Mouse (Mus musculus) heart, embryonic 10.5 days (tissue): ENCODE measurements around the gene Mxi1. TPM values are rescaled to one million over a fixed set of nuclear protein-coding genes. Genes with fewer than 3 reads are reported as not detected.
"Not testable (repeated sequence)": the region's sequence is repeated elsewhere in the genome, so short reads cannot be mapped to it uniquely, and the experiment has no call there.

ENCODE experiments used
- DNase-seq: peaks from one replicate; pipeline ENCODE4 v3.0.0-alpha.2; 2017; ENCODE audit warnings: low spot score
- H3K27ac ChIP-seq: fragments of 300-500 bp; sonication (generic); 2 replicates; pipeline ENCODE4 v1.5.1; 2016; ENCODE audit warnings: mild to moderate bottlenecking
- H3K27me3 ChIP-seq: fragments of 300-500 bp; sonication (generic); 2 replicates; pipeline ENCODE4 v1.6.1; 2016; ENCODE audit warnings: mild to moderate bottlenecking; ENCODE audit not compliant: poor library complexity, insufficient read depth, severe bottlenecking
- H3K36me3 ChIP-seq: fragments of 300-500 bp; sonication (generic); 2 replicates; pipeline ENCODE4 v1.6.1; 2016; ENCODE audit warnings: mild to moderate bottlenecking, moderate library complexity
- H3K4me1 ChIP-seq: fragments of 300-500 bp; sonication (generic); 2 replicates; pipeline ENCODE4 v1.6.1; 2016; ENCODE audit warnings: mild to moderate bottlenecking
- H3K4me3 ChIP-seq: fragments of 300-500 bp; sonication (generic); 2 replicates; pipeline ENCODE4 v1.5.1; 2016; ENCODE audit warnings: mild to moderate bottlenecking, moderate library complexity
- H3K9me3 ChIP-seq: fragments of 300-500 bp; sonication (generic); 2 replicates; pipeline ENCODE4 v1.6.1; 2016; ENCODE audit warnings: mild to moderate bottlenecking, moderate library complexity
- WGBS: fragments of 180-500 bp; shearing (Covaris S2); methylation state at CpG from one replicate; pipeline ENCODE4 v1.1.7; 2016; 5-methylcytosine and 5-hydroxymethylcytosine counted together
- polyA plus RNA-seq: library from polyadenylated mRNA; unstranded; fragments of >200 nt; fragmentation: Nextera tagmentation; extraction: Ambion mirVana; gene quantifications from 2 replicates; pipeline ENCODE4 v1.2.1, GENCODE M21; 2016

The Mxi1 gene
- polyA plus RNA-seq, 1 experiment from 2014 or later, result 28.7 TPM

DNA sequence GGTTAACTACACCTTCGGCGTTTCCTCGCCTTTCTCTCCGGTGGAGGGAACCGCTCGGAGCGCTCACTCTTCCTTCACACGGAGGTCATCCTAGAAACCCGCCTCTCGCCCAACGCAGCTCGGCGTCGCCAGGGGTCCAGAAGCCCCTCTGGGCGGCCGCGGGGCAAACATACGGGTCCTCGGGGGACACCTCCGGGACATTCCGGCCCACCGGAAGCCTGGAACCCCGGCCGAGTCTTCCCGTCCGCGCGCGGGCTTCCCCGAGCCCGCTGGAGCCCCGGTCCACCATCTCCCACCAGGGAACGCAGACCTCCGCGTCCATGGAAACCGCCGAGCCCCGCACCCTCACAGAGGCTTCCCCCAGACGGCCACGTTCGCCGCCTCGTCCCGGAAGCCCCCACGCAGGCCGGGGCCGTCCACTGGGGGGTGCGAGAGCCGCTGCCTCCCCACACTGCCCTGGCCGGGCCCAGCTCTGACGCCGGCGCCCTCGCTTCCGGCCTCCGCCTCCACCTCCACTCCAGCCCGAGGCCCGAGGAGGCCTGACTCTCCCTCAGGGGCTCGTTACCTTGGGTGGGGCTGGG, 79.6 kb downstream of the Mxi1 start:
- WGBS, result under 1% methylated on average over 59 of the region's 59 CpGs
- Histone ChIP-seq H3K36me3 (peaks cover 41% of the 10 kb centered on the region), H3K4me3 (peak overlapping the region; percentile 84), H3K27ac (peak overlapping the region; percentile 97), H3K9me3 (no peaks in the 10 kb centered on the region), H3K4me1 (peaks cover 11% of the 10 kb centered on the region), H3K27me3 (no peaks in the 10 kb centered on the region)
- DNase-seq, result no peak

DNA sequence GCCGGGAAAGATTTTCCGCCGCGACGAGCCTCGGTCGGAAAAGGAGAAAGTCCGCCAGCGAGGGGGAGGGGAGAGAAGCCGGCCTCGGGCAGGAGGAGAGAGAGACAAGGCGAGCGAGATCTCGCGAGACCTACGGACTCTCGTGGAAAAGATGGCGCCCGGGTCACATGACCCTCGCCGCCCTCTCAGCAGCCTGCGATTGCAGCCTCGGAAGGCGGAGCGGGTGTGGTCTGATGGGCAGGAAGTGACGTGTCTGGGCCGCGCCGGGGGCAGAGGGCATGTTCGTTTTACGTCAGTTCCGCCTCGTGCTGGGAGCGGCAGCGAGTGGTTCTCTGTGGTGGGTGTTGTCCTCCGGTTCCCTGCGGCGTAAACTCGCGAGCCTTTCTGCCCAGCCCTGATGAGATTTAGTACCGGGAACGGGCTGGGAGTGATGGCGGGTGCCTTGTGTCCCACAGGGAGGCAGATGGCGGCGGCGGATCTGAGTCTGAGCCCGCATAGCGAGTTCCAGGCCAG, 80.2 kb downstream of the Mxi1 start, which contains the start of gene Smndc1:
Gene Smndc1, minus strand, starts transcription at position 84 of the 513 bp plus-strand sequence.
- H3K27me3 ChIP-seq, result no peaks in the 10 kb centered on the region
- H3K9me3 ChIP-seq, result no peaks in the 10 kb centered on the region
- peak within 1 kb of the TSS; percentile 84 for H3K4me3 ChIP-seq
- peaks cover 11% of the 10 kb centered on the region for H3K4me1 ChIP-seq
- WGBS, result under 1% methylated on average over 48 of the region's 48 CpGs
- peak within 1 kb of the TSS; percentile 97 for H3K27ac ChIP-seq
- peaks cover 36% of the 10 kb centered on the region for H3K36me3 ChIP-seq
- DNase-seq, result peak; percentile 100

DNA sequence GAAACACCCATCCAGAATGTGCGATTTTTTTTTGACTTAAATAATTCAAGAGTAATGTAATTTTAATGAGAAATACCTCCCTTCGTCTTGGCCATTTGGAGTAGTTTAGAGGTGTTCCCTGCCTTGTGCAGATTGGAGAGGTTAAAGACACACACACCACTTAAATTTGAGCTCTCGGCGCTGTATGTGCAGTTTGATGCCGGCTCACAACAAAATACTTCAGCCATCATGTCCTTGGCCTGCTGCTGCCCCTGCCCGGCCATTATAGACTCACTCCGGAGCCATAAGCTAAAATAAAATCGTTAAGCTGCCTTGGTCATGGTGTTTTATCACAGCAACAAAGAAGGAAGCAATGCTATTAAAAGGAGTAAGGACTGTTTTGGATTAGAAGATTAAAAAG, 81.1 kb downstream of the Mxi1 start:
- H3K27me3 ChIP-seq, result no peaks in the 10 kb centered on the region
- peak overlapping the region; percentile 97 for H3K27ac ChIP-seq
- peak; percentile 43 for DNase-seq
- H3K36me3 ChIP-seq, result peaks cover 28% of the 10 kb centered on the region
- no peaks in the 10 kb centered on the region for H3K9me3 ChIP-seq
- peak overlapping the region; percentile 84 for H3K4me3 ChIP-seq
- peaks cover 11% of the 10 kb centered on the region for H3K4me1 ChIP-seq
- WGBS, result 46% methylated on average over 8 of the region's 8 CpGs

DNA sequence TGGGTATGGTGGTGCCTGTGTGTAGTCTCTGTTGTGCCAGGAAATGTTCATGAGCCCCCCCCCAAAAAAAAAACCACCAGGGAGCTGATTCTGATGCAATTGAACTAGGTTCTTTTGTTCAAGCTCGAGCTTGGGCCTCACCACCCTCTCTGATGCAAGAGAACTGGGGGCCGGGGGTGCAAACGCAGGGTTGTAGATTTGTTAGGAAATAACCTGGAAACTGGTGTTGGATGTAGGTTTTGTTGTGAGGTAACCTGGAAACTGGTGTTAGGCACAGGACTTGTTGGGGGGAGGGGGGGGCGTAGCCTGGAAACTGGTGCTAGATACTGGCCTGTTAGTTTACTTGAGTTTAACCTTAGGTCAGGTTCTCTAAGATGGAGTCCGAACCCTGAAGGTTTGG, 81.5 kb downstream of the Mxi1 start:
- DNase-seq, result peak; percentile 58
- peaks cover 24% of the 10 kb centered on the region for H3K36me3 ChIP-seq
- 93% methylated on average over 5 of the region's 5 CpGs for WGBS
- no peaks in the 10 kb centered on the region for H3K9me3 ChIP-seq
- H3K4me3 ChIP-seq, result peak overlapping the region; percentile 84
- H3K27ac ChIP-seq, result peak overlapping the region; percentile 97
- no peaks in the 10 kb centered on the region for H3K27me3 ChIP-seq
- H3K4me1 ChIP-seq, result peaks cover 11% of the 10 kb centered on the region

DNA sequence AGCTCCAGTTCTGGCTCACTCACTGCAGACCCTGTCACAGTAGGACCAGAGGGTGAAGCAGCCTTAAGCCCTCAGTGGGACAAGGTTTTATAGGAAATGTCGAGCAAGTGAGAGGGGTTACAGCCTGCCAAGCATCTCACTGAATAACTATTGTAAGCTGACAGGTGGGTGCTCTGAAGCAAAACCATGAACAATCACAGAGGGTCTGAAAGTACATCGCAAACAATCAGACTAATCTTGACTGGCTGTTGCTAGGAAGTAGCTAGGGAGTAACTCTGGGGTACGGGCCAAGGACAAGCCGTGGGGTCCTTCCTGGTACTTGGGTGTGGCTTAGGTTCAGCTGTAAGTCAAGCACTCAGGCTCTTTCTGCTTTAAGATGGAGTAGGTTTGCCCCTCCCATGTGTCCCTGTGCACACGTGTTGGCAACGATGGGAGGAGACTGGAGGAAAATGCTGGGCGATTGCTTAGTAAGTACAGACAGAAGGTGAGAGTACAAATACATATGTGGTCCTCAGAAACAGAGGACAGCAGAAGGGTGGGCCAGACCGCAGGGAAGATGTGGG, 82.5 kb downstream of the Mxi1 start:
- no peaks in the 10 kb centered on the region for H3K9me3 ChIP-seq
- H3K4me3 ChIP-seq, result no peak overlapping the region
- H3K36me3 ChIP-seq, result peaks cover 13% of the 10 kb centered on the region
- DNase-seq, result peak; percentile 63
- H3K27ac ChIP-seq, result no peak overlapping the region
- H3K4me1 ChIP-seq, result peaks cover 11% of the 10 kb centered on the region
- 79% methylated on average over 8 of the region's 8 CpGs for WGBS
- H3K27me3 ChIP-seq, result no peaks in the 10 kb centered on the region

GRCm38 (mm10) chr19:53393646-53394045, 83.3 kb downstream of the Mxi1 start:
- no peak overlapping the region for H3K27ac ChIP-seq
- H3K4me3 ChIP-seq, result no peak overlapping the region
- H3K4me1 ChIP-seq, result peaks cover 11% of the 10 kb centered on the region
- peaks cover 5% of the 10 kb centered on the region for H3K36me3 ChIP-seq
- H3K9me3 ChIP-seq, result no peaks in the 10 kb centered on the region
- peak; percentile 54 for DNase-seq
- no peaks in the 10 kb centered on the region for H3K27me3 ChIP-seq

DNA sequence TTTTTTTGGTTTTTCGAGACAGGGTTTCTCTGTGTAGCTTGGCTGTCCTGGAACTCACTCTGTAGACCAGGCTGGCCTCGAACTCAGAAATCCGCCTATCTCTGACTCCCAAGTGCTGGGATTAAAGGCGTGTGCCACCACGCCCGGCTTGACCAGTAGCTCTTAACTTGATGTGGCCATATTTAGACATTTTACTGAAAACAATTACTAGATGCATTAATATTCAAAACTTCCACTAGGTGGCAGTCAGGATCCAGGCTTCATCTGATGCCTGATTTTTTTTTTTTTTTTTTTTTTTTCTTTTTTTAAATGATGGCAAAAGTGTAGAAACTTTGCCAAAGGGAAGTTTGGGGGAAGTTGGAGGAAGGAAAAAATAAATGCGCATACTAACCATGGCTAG, 84.2 kb downstream of the Mxi1 start:
- peaks cover 7% of the 10 kb centered on the region for H3K4me1 ChIP-seq
- H3K27ac ChIP-seq, result no peak overlapping the region
- no peaks in the 10 kb centered on the region for H3K36me3 ChIP-seq
- no peak overlapping the region for H3K4me3 ChIP-seq
- DNase-seq, result peak; percentile 61
- 17% methylated on average over 7 of the region's 7 CpGs for WGBS
- no peaks in the 10 kb centered on the region for H3K9me3 ChIP-seq
- no peaks in the 10 kb centered on the region for H3K27me3 ChIP-seq

DNA sequence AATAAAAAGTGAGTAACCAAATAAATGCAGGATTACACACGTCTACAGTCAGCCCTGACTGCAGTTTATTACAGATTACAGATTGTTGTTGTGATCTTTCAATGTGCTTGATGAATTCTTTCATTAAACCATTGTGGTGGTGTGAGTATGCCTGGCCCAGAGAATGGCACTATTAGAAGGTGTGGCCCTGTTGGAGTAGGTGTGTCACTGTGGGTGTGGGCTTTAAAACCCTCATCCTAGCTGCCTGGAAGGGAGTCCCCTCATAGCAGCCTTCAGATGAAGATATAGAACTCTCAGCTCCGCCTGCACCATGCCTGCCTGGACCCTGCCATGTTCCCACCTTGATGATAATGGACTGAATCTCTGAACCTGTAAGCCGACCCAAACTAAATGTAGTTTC, 84.6 kb downstream of the Mxi1 start:
- peak; percentile 43 for DNase-seq
- not testable (repeated sequence) for H3K36me3 ChIP-seq, H3K4me1 ChIP-seq, H3K4me3 ChIP-seq, H3K9me3 ChIP-seq, H3K27ac ChIP-seq, H3K27me3 ChIP-seq
- 74% methylated on average over 3 of the region's 3 CpGs for WGBS

DNA sequence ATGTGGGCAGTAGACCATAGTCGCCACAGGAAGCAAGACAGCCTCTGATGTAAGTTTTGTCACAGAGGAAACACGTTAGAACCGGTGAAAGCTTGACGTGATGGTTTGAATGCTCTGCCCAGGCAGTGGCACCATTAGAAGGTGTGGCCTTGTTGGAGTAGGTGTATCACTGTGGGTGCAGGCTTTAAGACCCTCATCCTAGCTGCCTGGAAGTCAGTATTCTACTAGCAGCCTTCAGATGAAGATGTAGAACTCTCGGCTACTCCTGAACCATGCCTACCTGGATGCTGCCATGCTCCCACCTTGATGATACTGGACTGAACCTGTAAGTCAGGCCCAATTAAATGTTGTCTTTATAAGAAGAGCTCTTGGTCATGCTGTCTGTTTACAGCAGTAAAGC, 85.5 kb downstream of the Mxi1 start:
- not testable (repeated sequence) for H3K27me3 ChIP-seq, H3K36me3 ChIP-seq, H3K27ac ChIP-seq, H3K4me3 ChIP-seq, H3K9me3 ChIP-seq, H3K4me1 ChIP-seq
- peak; percentile 66 for DNase-seq
- 56% methylated on average over 5 of the region's 5 CpGs for WGBS

- Histone ChIP-seq H3K36me3 (no peaks in the 10 kb centered on the region), H3K4me3 (no peak overlapping the region), H3K27me3 (no peaks in the 10 kb centered on the region), H3K4me1 (no peaks in the 10 kb centered on the region), H3K27ac (no peak overlapping the region), H3K9me3 (no peaks in the 10 kb centered on the region)
- WGBS, result 77% methylated on average over 12 of the region's 12 CpGs
- DNase-seq, result peak; percentile 64
Observed at GRCm38 (mm10) chr19:53397451-53398233, 87.3 kb downstream of the Mxi1 start.

DNA sequence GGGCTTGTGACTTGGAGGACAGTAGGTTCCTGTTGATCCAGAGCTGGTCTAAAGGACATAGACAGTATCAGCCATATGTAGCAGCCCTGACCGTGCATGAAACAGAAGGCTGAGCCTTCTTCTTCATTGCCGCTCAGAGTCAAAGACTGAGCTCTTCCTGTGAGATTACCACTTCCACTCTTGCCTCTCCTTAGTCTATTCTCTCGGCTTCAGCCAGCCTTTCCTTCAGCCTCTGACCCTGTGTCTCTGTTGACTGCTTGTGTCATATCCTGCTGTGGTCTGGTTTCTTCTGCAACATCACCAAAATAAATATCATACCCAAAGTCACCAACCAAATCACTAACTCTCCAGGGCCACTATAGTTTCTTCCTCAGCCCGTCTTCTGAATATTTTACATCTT, 88.9 kb downstream of the Mxi1 start:
- Histone ChIP-seq H3K9me3 (no peaks in the 10 kb centered on the region), H3K4me1 (no peaks in the 10 kb centered on the region), H3K36me3 (no peaks in the 10 kb centered on the region), H3K4me3 (no peak overlapping the region), H3K27me3 (no peaks in the 10 kb centered on the region), H3K27ac (no peak overlapping the region)
- DNase-seq, result peak; percentile 41
- WGBS, result 72% methylated on average over 4 of the region's 4 CpGs

DNA sequence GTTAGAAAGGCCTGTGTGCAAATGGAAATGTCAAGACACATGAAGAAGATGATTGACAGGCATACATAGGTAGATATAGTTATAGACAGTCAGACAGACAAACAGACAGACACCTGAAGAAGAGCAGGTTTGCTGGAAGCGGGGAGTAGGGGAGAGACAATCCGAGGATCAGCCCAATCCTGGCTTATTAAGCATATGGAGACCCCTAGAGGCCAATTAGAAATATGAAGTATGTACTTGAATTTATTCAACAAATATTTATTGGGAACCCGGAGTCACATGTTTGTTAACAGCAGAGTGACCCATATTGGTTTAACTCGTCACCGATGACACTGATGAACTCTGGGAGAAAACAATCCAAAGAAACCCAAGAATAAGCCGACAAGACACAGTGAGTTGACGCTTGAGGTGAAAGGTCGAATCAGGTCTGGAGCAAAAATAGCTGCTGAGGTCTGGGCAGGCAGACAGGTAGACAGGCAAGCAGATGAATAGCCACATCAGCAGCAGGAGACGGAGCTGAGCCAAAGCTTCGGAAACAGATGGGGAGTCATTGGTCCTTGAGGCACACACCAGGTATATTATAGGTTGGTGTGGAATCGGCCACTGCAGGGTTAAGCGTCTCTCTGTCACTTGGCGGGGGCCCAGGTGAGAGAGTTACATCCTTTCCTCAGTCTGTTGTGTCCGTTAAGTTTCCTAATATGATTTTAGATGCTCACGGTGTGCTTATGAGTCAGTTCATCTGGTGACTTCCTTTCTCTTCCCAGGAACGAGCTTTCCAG, 90.2 kb downstream of the Mxi1 start:
- Histone ChIP-seq H3K36me3 (no peaks in the 10 kb centered on the region), H3K9me3 (no peaks in the 10 kb centered on the region), H3K27me3 (no peaks in the 10 kb centered on the region), H3K27ac (no peak overlapping the region), H3K4me3 (no peak overlapping the region), H3K4me1 (no peaks in the 10 kb centered on the region)
- peak; percentile 68 for DNase-seq
- WGBS, result 81% methylated on average over 16 of the region's 16 CpGs
